Mouse (Mus musculus) myocyte (in vitro differentiated cells): ENCODE data around the gene Hoxa4.

ENCODE experiments used
- MAX ChIP-seq: IDR thresholded peaks from one replicate; pipeline ENCODE4 v1.6.1; 2011; ENCODE audit warnings: low read depth, mild to moderate bottlenecking, control low read depth
- MYOD1 ChIP-seq, 3 experiments: IDR thresholded peaks; one replicate each; pipeline ENCODE4 v1.6.1; 2011; ENCODE audit warnings: control low read depth in 2 of 3, low read depth in 2 of 3, mild to moderate bottlenecking in 2 of 3, moderate library complexity in 1 of 3; ENCODE audit not compliant: insufficient read length in 2 of 3, control insufficient read depth in 1 of 3
- MYOG ChIP-seq, 3 experiments: IDR thresholded peaks; one replicate each; pipeline ENCODE4 v1.6.1; 2011; ENCODE audit warnings: control low read depth in 2 of 3, low read depth in 2 of 3, mild to moderate bottlenecking in 2 of 3; ENCODE audit not compliant: insufficient read length in 2 of 3, control insufficient read depth in 1 of 3, insufficient read depth in 1 of 3

DNA sequence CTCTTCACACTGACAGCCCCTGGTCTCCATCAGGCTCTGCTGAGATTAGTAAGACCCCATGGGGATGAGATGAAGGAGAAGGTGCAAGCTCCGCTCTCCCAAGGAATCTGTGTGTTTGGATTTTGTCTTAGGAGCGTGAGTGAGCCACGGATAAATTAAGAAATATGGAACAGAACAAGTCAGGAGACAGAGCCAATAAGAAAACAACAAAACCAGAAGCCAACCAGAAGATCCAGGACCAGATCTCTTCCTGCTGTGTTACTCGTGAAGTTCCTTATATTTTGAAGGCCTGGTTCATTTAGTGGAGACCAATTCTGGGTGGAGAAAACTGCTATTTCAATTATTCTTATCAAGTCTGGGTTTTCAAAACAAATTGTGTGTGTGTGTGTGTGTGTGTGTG is 40.0 kb downstream of the Hoxa4 start:
- TF ChIP-seq MYOD1 (IDR thresholded peaks at IDR 0.05; ENCODE audit: control insufficient read depth in 1 of 3, insufficient read length in 2 of 3, low read depth in 2 of 3) (no peak), MYOG (IDR thresholded peaks at IDR 0.05; ENCODE audit: control insufficient read depth in 1 of 3, insufficient read depth in 1 of 3, insufficient read length in 2 of 3, low read depth in 2 of 3) (no peak), MAX (no peak)
